Mouse (Mus musculus) urinary bladder, adult 2 months (tissue): ENCODE data around the gene Gm8257. TPM values are rescaled to one million over a fixed set of nuclear protein-coding genes. Genes with fewer than 3 reads are reported as not detected.
"Not testable (repeated sequence)": the region's sequence is repeated elsewhere in the genome, so short reads cannot be mapped to it uniquely, and the experiment has no call there.

Source experiments
- DNase-seq: peaks from one replicate; pipeline ENCODE4 v3.0.0; 2022; ENCODE audit warnings: low spot score
- polyA plus RNA-seq: library from polyadenylated mRNA; depleted of rRNA; stranded (reverse); fragments of >200 nt; gene quantifications from 2 replicates; pipeline ENCODE4 v1.2.3, GENCODE M21; 2012; rRNA removed

The Gm8257 gene
- not detected in 2 replicates for polyA plus RNA-seq

- DNase-seq: not testable (repeated sequence)
Observed at GRCm38 (mm10) chr14:44706356-44706755, at the start of gene Gm8257. TSS of gene Gm8257 (minus strand) at chr14:44706456.

GRCm38 (mm10) chr14:44750240-44750639 is 44.0 kb upstream of the Gm8257 start, which contains the start of gene Gm8267:
TSS of gene Gm8267 (minus strand) at chr14:44750340.
- no peak for DNase-seq

- not testable (repeated sequence) for DNase-seq
Observed at GRCm38 (mm10) chr14:44742789-44743188, 36.5 kb upstream of the Gm8257 start.

- not testable (repeated sequence) for DNase-seq
Observed at GRCm38 (mm10) chr14:44730711-44731110, 24.5 kb upstream of the Gm8257 start.

- not testable (repeated sequence) for DNase-seq
Observed at GRCm38 (mm10) chr14:44627737-44628136, 78.5 kb downstream of the Gm8257 start, which contains the start of gene Gm5624. TSS of gene Gm5624 (minus strand) at chr14:44627938.

Other genes with a start within 250 kb of the Gm8257 start
- gene BC061237, start 214.0 kb downstream of the Gm8257 start, polyA plus RNA-seq: not detected in 2 replicates
- not detected in 2 replicates for gene Gm17093, start 188.2 kb downstream of the Gm8257 start, polyA plus RNA-seq
- not detected in 2 replicates for gene Gm8247, start 123.3 kb downstream of the Gm8257 start, polyA plus RNA-seq
- gene Gm5624, start 78.5 kb downstream of the Gm8257 start, polyA plus RNA-seq: not detected in 2 replicates
- not detected in 2 replicates for gene Gm8267, start 43.9 kb upstream of the Gm8257 start, polyA plus RNA-seq
- gene Ptgdr, start 152.9 kb upstream of the Gm8257 start, polyA plus RNA-seq: 0.07 TPM in 2 replicates